Mouse (Mus musculus): ENCODE measurements around the gene Dtnbp1. TPM values are rescaled to one million over a fixed set of nuclear protein-coding genes. Genes with fewer than 3 reads are reported as not detected.
A peak's percentile ranks its signal among the peaks of the same experiment; 100 is the strongest.

Gene Dtnbp1
- polyA plus RNA-seq, 1 experiment from 2014 or later, result 82.1 TPM

DNA sequence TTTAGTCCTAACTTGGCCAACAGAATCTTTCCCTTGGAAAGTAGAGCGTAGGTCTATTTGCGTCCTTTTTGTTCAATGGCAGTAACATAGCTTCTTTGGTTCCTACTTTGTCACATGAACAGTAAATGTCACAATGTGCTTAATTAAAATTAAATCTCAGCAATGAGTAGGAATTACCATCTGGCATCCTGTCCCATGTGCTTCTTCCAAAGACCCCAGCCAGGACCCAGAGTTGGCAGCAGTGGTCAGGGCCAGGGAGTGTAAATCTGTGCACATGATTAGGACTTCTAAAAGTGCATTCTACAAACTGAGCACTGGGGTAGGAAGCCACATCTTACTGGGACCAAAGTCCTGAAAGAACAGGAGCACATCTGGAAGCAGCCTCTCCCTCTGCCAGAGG, 83.7 kb downstream of the Dtnbp1 start:
- ATAC-seq (replicated peaks; ENCODE audit: insufficient number of reproducible peaks, insufficient read depth, low FRiP score, low read depth), result no peak
- no peak overlapping the region for H3K4me3 ChIP-seq
- H3K9ac ChIP-seq, result no peak overlapping the region
- WGBS, result 94% methylated on average over 2 of the region's 2 CpGs
- no peak overlapping the region for H3K4me2 ChIP-seq
- H3K4me1 ChIP-seq (replicated peaks), result peaks cover 7% of the 10 kb centered on the region
- H3K36me3 ChIP-seq, result peaks cover 99% of the 10 kb centered on the region
- no peak overlapping the region for H3K27ac ChIP-seq
- no peaks in the 10 kb centered on the region for H3K9me3 ChIP-seq (replicated peaks)
- H3K27me3 ChIP-seq, result no peaks in the 10 kb centered on the region

- WGBS, result 87% methylated on average over 4 of the region's 4 CpGs
- no peak overlapping the region for H3K4me2 ChIP-seq
- H3K4me1 ChIP-seq (replicated peaks), result peaks cover 17% of the 10 kb centered on the region
- H3K36me3 ChIP-seq, result peaks cover 93% of the 10 kb centered on the region
- H3K9ac ChIP-seq, result no peak overlapping the region
- no peaks in the 10 kb centered on the region for H3K9me3 ChIP-seq (replicated peaks)
- no peak overlapping the region for H3K4me3 ChIP-seq
- ATAC-seq (replicated peaks; ENCODE audit: insufficient number of reproducible peaks, insufficient read depth, low FRiP score, low read depth), result no peak
- no peaks in the 10 kb centered on the region for H3K27me3 ChIP-seq
- H3K27ac ChIP-seq, result no peak overlapping the region
Measured at GRCm38 (mm10) chr13:44917202-44917601, 84.7 kb downstream of the Dtnbp1 start.

GRCm38 (mm10) chr13:44915945-44916344, 86.0 kb downstream of the Dtnbp1 start:
- Histone ChIP-seq H3K4me1 (replicated peaks) (peaks cover 27% of the 10 kb centered on the region), H3K27me3 (no peaks in the 10 kb centered on the region), H3K4me3 (no peak overlapping the region), H3K9ac (no peak overlapping the region), H3K27ac (peak overlapping the region; percentile 3; the same call in 1 of the 2 replicates), H3K9me3 (replicated peaks) (no peaks in the 10 kb centered on the region), H3K4me2 (no peak overlapping the region), H3K36me3 (peaks cover 85% of the 10 kb centered on the region)
- WGBS, result 38% methylated on average over 4 of the region's 4 CpGs
- no peak for ATAC-seq (replicated peaks; ENCODE audit: insufficient number of reproducible peaks, insufficient read depth, low FRiP score, low read depth)

GRCm38 (mm10) chr13:44915382-44915781, 86.6 kb downstream of the Dtnbp1 start:
- no peak overlapping the region for H3K27ac ChIP-seq
- H3K9me3 ChIP-seq (replicated peaks), result no peaks in the 10 kb centered on the region
- no peak for ATAC-seq (replicated peaks; ENCODE audit: insufficient number of reproducible peaks, insufficient read depth, low FRiP score, low read depth)
- H3K9ac ChIP-seq, result no peak overlapping the region
- WGBS, result 83% methylated on average over 5 of the region's 5 CpGs
- peaks cover 81% of the 10 kb centered on the region for H3K36me3 ChIP-seq
- peaks cover 32% of the 10 kb centered on the region for H3K4me1 ChIP-seq (replicated peaks)
- H3K27me3 ChIP-seq, result no peaks in the 10 kb centered on the region
- no peak overlapping the region for H3K4me3 ChIP-seq
- no peak overlapping the region for H3K4me2 ChIP-seq

DNA sequence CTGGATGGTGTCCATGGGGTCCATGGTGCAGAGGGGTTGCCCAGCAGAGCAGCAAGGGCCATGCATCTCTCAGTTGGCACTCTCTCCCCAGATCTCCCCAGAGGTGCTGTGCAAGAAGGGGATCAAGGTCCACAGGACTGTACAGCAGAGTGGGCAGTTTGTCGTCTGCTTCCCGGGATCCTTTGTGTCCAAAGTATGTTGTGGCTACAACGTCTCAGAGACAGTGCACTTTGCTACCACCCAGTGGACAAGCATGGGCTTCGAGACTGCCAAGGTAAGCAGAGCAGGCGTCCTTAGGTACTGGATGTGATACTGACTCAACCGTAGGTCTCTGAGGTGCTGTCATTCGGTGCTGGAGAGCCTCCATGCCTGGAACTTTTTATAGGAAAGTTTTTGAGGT, 88.4 kb downstream of the Dtnbp1 start:
- Histone ChIP-seq H3K4me1 (replicated peaks) (peaks cover 42% of the 10 kb centered on the region), H3K9ac (no peak overlapping the region), H3K27me3 (no peaks in the 10 kb centered on the region), H3K4me2 (no peak overlapping the region), H3K36me3 (peaks cover 66% of the 10 kb centered on the region), H3K9me3 (replicated peaks) (no peaks in the 10 kb centered on the region), H3K4me3 (no peak overlapping the region), H3K27ac (no peak overlapping the region)
- WGBS, result 56% methylated on average over 7 of the region's 7 CpGs
- ATAC-seq (replicated peaks; ENCODE audit: insufficient number of reproducible peaks, insufficient read depth, low FRiP score, low read depth), result no peak

DNA sequence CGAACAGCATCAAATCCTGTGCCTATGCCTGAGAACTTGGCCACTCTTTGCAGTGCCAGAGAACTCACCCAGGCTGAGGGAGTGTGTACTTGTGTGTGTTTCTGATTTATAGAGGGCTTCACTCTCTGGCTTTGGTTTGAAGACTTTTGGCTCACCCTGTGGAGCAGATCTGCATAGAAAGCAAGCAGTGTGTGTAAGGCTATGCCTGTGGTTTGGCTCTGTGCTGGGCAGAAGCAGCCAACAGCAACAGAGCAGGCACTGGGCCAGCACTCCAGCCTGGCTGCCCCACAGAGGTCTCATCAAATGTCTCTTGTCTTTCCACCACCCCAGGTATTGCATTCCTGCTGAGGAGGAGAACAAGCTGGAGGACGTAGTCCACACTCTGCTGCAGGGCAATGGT, 89.1 kb downstream of the Dtnbp1 start:
- H3K4me1 ChIP-seq (replicated peaks), result peaks cover 49% of the 10 kb centered on the region
- ATAC-seq (replicated peaks; ENCODE audit: insufficient number of reproducible peaks, insufficient read depth, low FRiP score, low read depth), result no peak
- H3K4me3 ChIP-seq, result no peak overlapping the region
- peak overlapping the region; percentile 40; the same call in 1 of the 2 replicates for H3K27ac ChIP-seq
- H3K36me3 ChIP-seq, result peaks cover 59% of the 10 kb centered on the region
- H3K9me3 ChIP-seq (replicated peaks), result no peaks in the 10 kb centered on the region
- H3K4me2 ChIP-seq, result no peak overlapping the region
- H3K27me3 ChIP-seq, result no peaks in the 10 kb centered on the region
- WGBS, result 72% methylated on average over 2 of the region's 2 CpGs
- no peak overlapping the region for H3K9ac ChIP-seq

- peak overlapping the region; percentile 71; the same call in 1 of the 2 replicates for H3K27ac ChIP-seq
- no peaks in the 10 kb centered on the region for H3K27me3 ChIP-seq
- no peak overlapping the region for H3K4me3 ChIP-seq
- no peaks in the 10 kb centered on the region for H3K9me3 ChIP-seq (replicated peaks)
- H3K4me1 ChIP-seq (replicated peaks), result peaks cover 52% of the 10 kb centered on the region
- no peak overlapping the region for H3K9ac ChIP-seq
- H3K4me2 ChIP-seq, result no peak overlapping the region
- peaks cover 25% of the 10 kb centered on the region; the same call in 1 of the 2 replicates for H3K36me3 ChIP-seq
- WGBS, result 17% methylated on average over 1 of the region's 1 CpGs
- ATAC-seq (replicated peaks; ENCODE audit: insufficient number of reproducible peaks, insufficient read depth, low FRiP score, low read depth), result no peak
Measured at GRCm38 (mm10) chr13:44908790-44909189, 93.2 kb downstream of the Dtnbp1 start.

DNA sequence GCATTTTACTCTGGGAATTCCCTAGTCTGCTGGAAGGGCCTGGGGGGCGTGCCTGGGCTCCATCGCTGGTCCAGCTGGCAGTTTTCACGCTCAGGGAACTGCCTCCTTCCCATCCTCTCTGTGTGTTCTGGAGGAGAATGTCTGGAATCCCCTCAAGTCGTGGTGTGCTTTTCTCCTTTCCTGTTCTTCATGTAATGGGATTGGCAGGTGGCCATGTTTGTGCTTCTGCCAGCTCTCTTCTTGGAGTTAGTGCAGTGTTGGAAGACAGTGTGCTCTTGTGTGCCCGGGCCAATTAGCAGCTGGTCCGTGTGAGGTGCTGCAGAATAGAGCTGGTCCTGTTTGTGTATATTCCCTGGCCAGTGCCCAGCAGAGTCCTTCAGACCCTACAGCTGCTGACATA, 94.2 kb downstream of the Dtnbp1 start:
- peak; percentile 87 for ATAC-seq (replicated peaks; ENCODE audit: insufficient number of reproducible peaks, insufficient read depth, low FRiP score, low read depth)
- Histone ChIP-seq H3K27me3 (no peaks in the 10 kb centered on the region), H3K4me1 (replicated peaks) (peaks cover 47% of the 10 kb centered on the region), H3K4me2 (no peak overlapping the region), H3K27ac (peak overlapping the region; percentile 71), H3K36me3 (peaks cover 23% of the 10 kb centered on the region; the same call in 1 of the 2 replicates), H3K9me3 (replicated peaks) (no peaks in the 10 kb centered on the region), H3K4me3 (no peak overlapping the region), H3K9ac (no peak overlapping the region)
- 18% methylated on average over 6 of the region's 6 CpGs for WGBS

DNA sequence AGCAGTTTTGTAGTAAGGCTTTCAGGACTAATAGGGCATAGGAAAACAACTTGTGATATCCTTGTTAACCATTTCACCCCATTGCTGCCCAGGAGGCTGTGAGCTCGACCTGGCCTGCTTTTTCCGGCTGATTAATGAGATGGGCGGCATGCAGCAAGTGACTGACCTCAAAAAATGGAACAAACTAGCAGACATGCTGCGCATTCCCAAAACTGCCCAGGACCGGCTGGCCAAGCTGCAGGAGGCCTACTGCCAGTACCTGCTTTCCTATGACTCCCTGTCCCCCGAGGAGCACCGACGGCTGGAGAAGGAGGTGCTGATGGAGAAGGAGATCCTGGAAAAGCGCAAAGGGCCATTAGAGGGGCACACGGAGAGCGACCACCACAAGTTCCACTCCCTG, 95.8 kb downstream of the Dtnbp1 start:
- Histone ChIP-seq H3K4me2 (no peak overlapping the region), H3K27ac (no peak overlapping the region), H3K36me3 (peaks cover 23% of the 10 kb centered on the region), H3K27me3 (no peaks in the 10 kb centered on the region), H3K9me3 (replicated peaks) (no peaks in the 10 kb centered on the region), H3K9ac (no peak overlapping the region), H3K4me3 (no peak overlapping the region), H3K4me1 (replicated peaks) (peaks cover 34% of the 10 kb centered on the region)
- no peak for ATAC-seq (replicated peaks; ENCODE audit: insufficient number of reproducible peaks, insufficient read depth, low FRiP score, low read depth)
- 84% methylated on average over 11 of the region's 11 CpGs for WGBS

DNA sequence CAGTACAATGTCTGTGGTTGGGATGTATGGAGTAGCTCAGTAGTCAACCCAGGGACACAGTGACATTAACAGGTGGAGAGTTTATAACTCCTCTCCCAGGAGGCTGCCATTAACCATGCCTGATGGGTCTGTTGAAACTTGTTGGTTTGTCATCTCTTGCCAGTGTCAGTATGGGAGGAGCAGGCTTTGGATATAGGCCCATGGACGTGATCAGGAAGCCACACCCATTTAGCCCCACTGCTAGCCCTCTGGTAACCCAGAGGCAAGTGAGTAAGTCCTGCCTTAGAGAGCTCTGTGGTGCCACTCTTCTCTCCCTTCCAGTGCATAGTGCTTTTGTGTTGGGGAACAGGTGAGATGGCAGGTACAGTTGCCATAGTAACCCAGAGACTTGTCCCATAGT, 97.7 kb downstream of the Dtnbp1 start:
- peaks cover 19% of the 10 kb centered on the region for H3K36me3 ChIP-seq
- WGBS, result 75% methylated on average over 1 of the region's 1 CpGs

GRCm38 (mm10) chr13:44903416-44903815, 98.5 kb downstream of the Dtnbp1 start:
- H3K27ac ChIP-seq, result no peak overlapping the region
- peaks cover 19% of the 10 kb centered on the region for H3K36me3 ChIP-seq
- no peak for ATAC-seq (replicated peaks; ENCODE audit: insufficient number of reproducible peaks, insufficient read depth, low FRiP score, low read depth)
- H3K4me1 ChIP-seq (replicated peaks), result peaks cover 16% of the 10 kb centered on the region
- H3K27me3 ChIP-seq, result no peaks in the 10 kb centered on the region
- no peaks in the 10 kb centered on the region for H3K9me3 ChIP-seq (replicated peaks)
- no peak overlapping the region for H3K4me2 ChIP-seq
- H3K4me3 ChIP-seq, result no peak overlapping the region
- no peak overlapping the region for H3K9ac ChIP-seq

More for the DNA sequence above, 97.7 kb downstream of the Dtnbp1 start:
- Histone ChIP-seq H3K27me3 (no peaks in the 10 kb centered on the region), H3K4me2 (no peak overlapping the region), H3K27ac (no peak overlapping the region), H3K9me3 (replicated peaks) (no peaks in the 10 kb centered on the region), H3K4me1 (replicated peaks) (peaks cover 22% of the 10 kb centered on the region), H3K9ac (no peak overlapping the region), H3K4me3 (no peak overlapping the region)
- no peak for ATAC-seq (replicated peaks; ENCODE audit: insufficient number of reproducible peaks, insufficient read depth, low FRiP score, low read depth)

GRCm38 (mm10) chr13:44902299-44902698, 99.6 kb downstream of the Dtnbp1 start:
- ATAC-seq (replicated peaks; ENCODE audit: insufficient number of reproducible peaks, insufficient read depth, low FRiP score, low read depth), result no peak
- Histone ChIP-seq H3K27ac (no peak overlapping the region), H3K9ac (no peak overlapping the region), H3K4me2 (no peak overlapping the region), H3K4me1 (replicated peaks) (peaks cover 5% of the 10 kb centered on the region), H3K9me3 (replicated peaks) (no peaks in the 10 kb centered on the region), H3K36me3 (peaks cover 30% of the 10 kb centered on the region), H3K4me3 (no peak overlapping the region), H3K27me3 (no peaks in the 10 kb centered on the region)
- 92% methylated on average over 6 of the region's 6 CpGs for WGBS
